Mouse (Mus musculus) natural killer cell, adult 2 months (primary cell): Measurements from ENCODE around the gene Mup14.
"Not testable (repeated sequence)": the region's sequence is repeated elsewhere in the genome, so short reads cannot be mapped to it uniquely, and the experiment has no call there.

Experiments used
- DNase-seq, 2 experiments: peaks; one replicate each; pipeline ENCODE4 v3.0.0; 2022; ENCODE audit warnings: low spot score in 2 of 2

Mup14 gene

DNA sequence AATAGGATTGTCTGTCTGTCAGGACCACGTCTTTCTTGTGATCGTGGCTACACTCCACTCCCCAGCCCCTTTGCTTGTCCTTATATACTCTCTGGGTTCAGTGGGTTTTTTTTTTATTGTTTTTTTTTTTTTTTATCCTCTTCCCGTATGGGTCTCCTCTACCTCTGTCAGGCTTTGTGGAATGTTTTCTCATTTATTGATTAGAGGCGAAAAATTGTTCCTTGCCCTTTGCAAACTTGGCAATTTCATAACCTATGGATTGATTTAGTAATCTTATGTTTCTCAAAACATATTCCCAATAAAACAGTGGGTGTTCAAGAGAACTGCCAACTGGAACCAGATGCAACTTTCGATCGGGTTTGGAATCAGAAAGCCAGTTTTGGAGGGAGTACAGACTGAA, at the start of gene Mup14:
TSS of gene Mup14 (minus strand) at position 101 of the 400 bp plus-strand sequence.
- not testable (repeated sequence) for DNase-seq

- DNase-seq: not testable (repeated sequence)
Measured at GRCm38 (mm10) chr4:61338108-61338507, 34.3 kb upstream of the Mup14 start.
